Mouse (Mus musculus): ENCODE results near the gene Tbc1d9b. TPM values are rescaled to one million over a fixed set of nuclear protein-coding genes. Genes with fewer than 3 reads are reported as not detected.

Gene Tbc1d9b
- total RNA-seq, 4 experiments from 2014 or later = 22.3 to 28.2 (median 23.1) TPM

- DNase-seq (ENCODE audit: low spot score in 2 of 2) = no peak
Measured at GRCm38 (mm10) chr11:50176351-50176750, 45.2 kb downstream of the Tbc1d9b start.

- no peak for DNase-seq (ENCODE audit: low spot score in 2 of 2)
Measured at GRCm38 (mm10) chr11:50177111-50177510, 45.9 kb downstream of the Tbc1d9b start.

DNA sequence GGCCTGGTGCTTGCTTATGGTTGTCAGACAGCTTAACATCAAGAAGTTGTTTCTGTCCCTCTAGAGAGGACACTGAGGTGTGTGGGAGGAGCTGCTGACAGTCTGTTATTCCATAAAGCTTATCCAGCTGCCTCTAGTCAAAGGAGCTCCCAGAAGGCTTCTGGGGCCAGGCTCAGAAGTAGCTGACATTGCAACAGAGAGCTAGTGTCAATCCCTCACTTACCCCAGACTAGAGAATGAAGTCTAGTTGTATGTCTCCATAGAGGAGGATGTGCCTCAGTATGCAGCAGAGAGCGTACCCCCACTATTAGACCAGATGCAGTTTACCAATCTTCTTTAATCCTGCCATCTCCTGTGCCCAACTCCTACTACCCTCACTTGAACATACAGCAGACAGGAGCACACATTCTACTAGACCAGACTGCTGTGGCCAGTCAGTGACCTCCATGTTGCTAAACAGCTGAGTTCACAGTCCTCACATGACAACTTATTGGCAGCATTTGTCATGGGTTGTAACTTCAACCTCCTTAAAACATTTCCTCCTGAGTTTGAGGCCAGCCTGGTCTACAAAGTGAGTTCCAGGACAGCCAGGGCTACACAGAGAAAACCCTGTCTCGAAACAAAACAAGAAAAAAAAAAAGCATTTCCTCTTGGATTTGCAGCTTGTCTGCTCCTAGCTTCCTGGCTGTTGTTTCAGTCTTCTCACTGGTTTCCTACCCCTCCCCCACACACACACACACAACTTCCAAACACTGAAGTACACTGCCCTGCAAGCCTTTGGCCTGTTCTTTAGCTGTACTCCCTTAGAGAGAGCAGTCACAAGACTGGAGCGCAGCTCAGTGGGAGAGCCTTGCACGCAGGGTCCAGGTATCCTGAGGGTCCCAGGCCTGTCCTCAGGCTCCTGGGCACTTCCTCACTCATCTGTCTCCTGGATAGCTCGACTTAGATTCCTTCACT lies 47.6 kb downstream of the Tbc1d9b start:
- no peak for DNase-seq (ENCODE audit: low spot score in 2 of 2)

DNA sequence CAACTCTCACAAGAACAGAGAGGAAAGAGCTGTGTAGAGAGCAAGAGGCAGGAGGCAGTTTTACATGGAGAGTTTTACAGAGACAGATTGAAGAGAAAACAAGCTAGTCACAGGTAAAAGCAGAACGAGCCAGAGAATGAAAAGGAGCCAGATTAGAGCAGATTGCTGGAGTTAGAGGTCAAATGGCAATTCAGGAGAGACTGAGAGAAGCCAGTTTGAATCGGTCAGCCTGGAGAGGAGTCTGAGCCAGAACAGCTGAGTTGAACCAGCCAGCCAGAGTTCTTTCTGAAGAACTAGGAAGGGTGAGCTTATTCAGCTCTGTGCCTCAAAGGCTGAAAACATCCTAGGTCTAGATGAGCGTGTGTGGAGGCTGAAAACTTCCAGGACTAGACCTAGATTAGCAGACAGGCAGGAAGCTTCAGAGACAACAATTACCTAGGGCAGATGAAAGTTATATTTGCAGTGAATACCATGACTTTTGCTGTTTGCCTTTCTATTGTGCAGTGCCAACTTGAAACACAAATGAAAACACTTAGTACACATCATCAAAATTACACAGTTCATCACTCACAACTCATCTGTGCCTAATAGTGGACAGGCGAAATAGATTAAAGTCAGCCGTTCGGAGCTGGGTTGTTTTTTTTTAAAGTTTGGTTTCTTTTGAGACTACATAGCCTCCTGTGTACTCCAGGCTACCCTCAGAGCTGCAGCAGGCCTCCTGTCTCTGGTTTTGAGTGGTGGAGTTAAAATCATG lies 49.5 kb downstream of the Tbc1d9b start:
- DNase-seq (ENCODE audit: low spot score in 2 of 2) = no peak

DNA sequence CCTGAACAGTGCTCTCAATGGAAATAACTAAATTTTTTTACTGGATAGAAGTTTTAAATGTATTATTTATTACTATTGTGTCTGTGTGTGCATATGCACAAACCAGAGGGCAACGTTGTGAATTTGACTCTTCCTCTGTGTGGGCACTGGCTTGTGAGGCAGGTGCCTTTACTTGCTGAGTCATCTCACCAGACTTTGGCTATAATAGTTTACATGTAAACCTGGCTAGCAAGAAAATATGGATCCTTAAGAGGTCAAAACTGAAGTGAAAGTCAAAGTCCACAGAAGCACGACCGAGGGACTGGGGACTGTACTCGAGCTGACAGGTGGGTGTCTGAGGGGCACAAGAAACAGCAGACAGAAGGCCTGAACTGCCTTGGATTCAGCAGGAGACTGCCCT lies 51.5 kb downstream of the Tbc1d9b start:
- no peak for DNase-seq (ENCODE audit: low spot score in 2 of 2)

GRCm38 (mm10) chr11:50184788-50185187 lies 53.6 kb downstream of the Tbc1d9b start:
- DNase-seq (ENCODE audit: low spot score in 2 of 2) = no peak

DNA sequence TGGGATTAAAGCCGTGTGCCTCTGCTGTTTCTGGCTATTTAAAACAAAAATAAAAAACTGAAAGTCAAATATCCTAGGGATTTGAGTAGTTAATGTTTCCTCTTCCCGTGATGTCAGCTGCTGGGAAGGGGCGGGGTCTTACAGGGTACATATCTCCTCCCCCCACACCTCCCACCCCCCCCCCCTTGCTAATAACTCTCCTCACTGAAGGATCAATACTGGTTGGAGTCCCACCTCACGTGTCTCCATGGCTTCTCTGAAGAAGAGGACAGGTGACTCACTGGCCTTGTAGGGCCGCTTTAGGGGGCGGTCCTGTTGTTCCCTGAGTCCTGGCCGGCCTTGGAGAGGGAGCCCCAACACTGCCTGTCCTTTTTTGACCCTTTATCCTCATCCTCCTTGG lies 57.5 kb downstream of the Tbc1d9b start:
- DNase-seq (ENCODE audit: low spot score in 2 of 2) = no peak

DNA sequence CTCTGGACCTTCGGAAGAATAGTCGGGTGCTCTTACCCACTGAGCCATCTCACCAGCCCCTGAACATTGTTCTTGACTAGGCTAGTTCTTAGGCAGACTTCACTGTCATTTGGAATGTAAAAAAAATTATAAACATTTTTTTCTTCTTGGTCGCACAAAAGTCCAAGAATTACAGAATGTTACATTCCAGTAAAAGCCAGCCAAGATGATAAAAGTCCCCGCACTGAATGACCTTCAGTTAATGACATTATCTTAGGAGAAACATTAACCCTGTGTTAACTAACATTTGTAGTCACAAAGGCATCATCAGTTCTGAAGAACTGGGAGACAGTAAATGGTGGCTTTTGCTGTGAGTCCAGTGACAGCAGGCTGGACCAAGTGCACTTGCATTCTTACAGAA lies 59.2 kb downstream of the Tbc1d9b start:
- no peak for DNase-seq (ENCODE audit: low spot score in 2 of 2)

- no peak for DNase-seq (ENCODE audit: low spot score in 2 of 2)
Measured at GRCm38 (mm10) chr11:50192278-50192677, 61.1 kb downstream of the Tbc1d9b start.

DNA sequence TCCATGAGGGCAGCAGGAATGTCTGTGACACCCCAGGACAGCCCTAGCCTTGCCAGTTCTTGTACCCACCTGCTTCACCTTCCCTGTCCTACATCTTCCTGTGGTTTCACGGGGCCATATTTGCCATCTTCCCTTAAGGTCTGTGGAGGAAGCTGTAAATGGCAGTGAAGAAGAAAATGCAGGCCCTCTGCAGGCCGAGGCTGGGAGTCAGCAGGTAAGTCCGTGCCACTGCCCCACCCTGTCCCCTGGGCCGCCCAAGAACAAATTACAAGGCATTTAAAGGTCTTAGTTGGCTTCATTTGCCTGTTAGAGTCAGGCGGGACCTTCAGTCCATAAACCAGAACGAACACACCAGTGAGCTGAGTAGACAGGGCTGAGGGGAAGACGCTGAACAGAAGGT lies 62.9 kb downstream of the Tbc1d9b start:
- DNase-seq (ENCODE audit: low spot score in 2 of 2) = no peak

GRCm38 (mm10) chr11:50194793-50195192 lies 63.6 kb downstream of the Tbc1d9b start:
- no peak for DNase-seq (ENCODE audit: low spot score in 2 of 2)

GRCm38 (mm10) chr11:50197500-50197899 lies 66.3 kb downstream of the Tbc1d9b start:
- no peak for DNase-seq (ENCODE audit: low spot score in 2 of 2)

DNA sequence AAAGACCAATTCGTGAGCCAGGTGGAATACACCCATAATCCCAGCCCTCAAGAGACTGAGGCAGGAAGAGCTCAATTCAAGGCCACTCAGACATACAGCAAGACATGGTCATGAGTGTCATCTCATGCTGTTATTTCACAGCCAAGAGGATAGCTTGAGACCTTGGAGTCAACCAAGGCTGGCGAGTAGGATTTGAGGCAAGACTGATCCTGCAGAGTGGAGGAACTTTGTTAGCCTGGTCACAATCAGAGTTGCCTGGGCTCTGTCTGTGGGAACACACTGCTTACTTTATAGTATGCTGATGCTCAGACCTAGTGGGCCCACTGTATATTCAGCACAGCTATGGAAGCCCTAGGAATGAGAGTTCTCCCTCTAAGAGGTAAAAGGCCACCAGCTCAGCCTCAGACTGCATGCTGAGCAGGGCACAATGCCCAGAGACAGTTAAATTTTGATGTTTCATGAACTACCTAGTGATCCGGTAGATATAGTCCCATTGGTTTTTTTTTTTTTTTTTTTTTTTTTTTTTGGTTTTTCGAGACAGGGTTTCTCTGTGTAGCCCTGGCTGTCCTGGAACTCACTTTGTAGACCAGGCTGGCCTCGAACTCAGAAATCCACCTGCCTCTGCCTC lies 67.1 kb downstream of the Tbc1d9b start:
- DNase-seq (ENCODE audit: low spot score in 2 of 2) = no peak

- DNase-seq (ENCODE audit: low spot score in 2 of 2) = no peak
Measured at GRCm38 (mm10) chr11:50198916-50199315, 67.7 kb downstream of the Tbc1d9b start.

DNA sequence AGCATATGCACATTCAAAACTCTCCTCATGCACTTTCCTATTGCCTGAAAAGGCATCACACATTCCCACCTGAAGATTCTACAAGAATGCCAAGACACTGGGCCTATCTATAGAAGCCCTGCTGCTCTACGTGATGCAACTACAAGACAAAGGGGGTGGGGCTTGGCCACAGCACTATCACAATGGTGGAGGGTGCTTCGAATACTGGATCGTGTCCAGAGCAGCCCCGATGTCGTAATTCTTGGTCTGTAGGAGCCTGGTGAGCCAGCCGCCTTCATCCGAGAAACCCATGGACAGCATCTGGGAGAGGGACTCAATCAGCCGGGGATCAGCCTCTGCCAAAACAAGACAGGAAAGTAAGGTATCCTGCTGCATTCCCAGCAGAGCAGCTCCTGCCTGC lies 69.4 kb downstream of the Tbc1d9b start:
- DNase-seq (ENCODE audit: low spot score in 2 of 2) = no peak

GRCm38 (mm10) chr11:50201590-50201989 lies 70.4 kb downstream of the Tbc1d9b start:
- no peak for DNase-seq (ENCODE audit: low spot score in 2 of 2)

- no peak for DNase-seq (ENCODE audit: low spot score in 2 of 2)
Measured at GRCm38 (mm10) chr11:50203302-50203827, 72.2 kb downstream of the Tbc1d9b start.

DNA sequence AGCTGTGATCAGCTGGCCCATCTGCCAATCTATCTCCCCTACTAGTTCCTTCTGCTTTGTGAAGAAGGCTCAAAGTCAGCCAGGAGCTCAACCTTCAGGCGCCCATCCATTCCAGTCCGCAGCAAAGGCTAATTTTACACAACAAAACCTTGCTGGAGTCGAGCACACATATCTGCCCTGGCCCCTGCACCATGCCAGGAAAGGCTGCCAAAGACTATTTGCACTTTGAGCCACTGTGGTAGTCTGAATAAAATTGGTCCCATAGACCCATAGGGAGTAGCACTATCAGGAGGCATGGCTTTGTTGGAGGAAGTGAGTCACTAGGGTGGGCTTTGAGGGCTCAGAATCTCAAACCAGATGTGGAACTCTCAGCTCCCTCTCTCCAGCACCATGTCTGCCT lies 74.2 kb downstream of the Tbc1d9b start:
- peak in 1 of 2 experiments; percentile 10 for DNase-seq (ENCODE audit: low spot score in 2 of 2)

- DNase-seq (ENCODE audit: low spot score in 2 of 2) = no peak
Measured at GRCm38 (mm10) chr11:50206037-50206436, 74.8 kb downstream of the Tbc1d9b start.

DNA sequence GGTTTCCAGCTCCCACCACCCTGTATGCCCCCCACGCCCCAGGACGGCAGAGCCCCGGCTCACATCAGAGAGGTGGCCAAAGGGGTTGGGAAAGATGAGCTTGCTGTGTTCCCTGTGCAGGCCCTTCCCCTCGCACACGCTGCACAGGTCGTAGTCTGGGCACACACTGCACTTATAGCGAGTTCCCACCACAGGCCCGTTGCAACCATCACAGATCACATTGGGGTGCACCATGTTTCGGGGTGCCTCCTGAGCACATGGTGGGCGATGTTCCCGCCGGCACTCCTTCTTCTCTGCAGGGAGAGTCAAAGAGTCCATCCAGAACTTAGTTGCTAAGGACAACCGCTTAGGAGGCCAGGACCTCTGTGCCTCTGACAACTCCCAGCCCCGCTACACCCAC lies 76.1 kb downstream of the Tbc1d9b start:
- no peak for DNase-seq (ENCODE audit: low spot score in 2 of 2)

DNA sequence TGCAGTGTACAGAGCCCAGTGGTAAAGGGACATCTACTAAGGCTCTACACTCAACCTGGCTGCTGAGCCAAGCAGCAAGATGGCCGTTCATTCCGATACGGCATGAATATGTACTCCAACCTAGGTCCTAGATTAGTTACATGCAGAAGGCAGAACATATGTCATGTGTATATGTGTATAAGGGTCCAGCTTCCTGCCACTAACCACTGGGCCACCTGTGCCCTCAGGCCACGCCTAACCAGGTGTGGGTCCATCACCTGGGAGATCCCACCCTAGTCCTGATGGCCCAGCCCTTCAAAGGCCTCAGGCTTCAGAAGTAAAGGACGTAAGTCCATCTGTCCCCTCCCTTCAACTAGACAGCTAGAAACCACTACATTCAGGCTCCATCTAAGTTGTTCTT lies 76.8 kb downstream of the Tbc1d9b start:
- no peak for DNase-seq (ENCODE audit: low spot score in 2 of 2)

DNA sequence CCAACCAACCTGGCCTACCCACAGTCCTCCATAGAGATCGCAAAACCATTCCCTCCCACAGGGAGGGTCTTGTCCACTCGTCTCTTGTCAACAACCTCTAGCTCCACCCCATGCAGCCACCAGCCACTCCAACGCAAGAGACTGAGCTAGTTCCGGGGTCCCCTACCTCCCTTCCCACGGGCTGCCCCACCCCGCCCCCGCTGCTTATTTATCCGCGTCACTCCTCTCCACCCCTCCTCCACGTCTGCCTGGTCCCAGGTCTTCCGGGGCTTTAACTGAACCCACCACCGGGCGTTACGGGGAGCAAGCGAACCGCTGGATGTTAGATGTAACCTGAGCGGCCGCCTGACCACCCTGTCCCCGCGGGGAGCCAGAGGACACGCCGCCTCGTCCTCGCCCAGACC lies 78.9 kb downstream of the Tbc1d9b start:
- peak; percentile 79 to 88 for DNase-seq (ENCODE audit: low spot score in 2 of 2)

All from gastrocnemius, adult 8-10 months (tissue).